Mouse (Mus musculus) hindbrain, embryonic 14.5 days (tissue): ENCODE data around the gene Mef2a. TPM values are rescaled to one million over a fixed set of nuclear protein-coding genes. Genes with fewer than 3 reads are reported as not detected.
"Not testable (repeated sequence)": the region's sequence is repeated elsewhere in the genome, so short reads cannot be mapped to it uniquely, and the experiment has no call there.

ENCODE experiments used
- ATAC-seq: fragments of 200-750 bp; cut with Nextera tagmentation; 2 replicates; pipeline ENCODE4 v1.8.0; 2017; ENCODE audit warnings: moderate number of reproducible peaks, mild to moderate bottlenecking, moderate TSS enrichment, moderate library complexity; ENCODE audit not compliant: low FRiP score
- DNase-seq: peaks from one replicate; pipeline ENCODE4 v3.0.0-alpha.2; 2015; ENCODE audit warnings: low spot score
- H3K27ac ChIP-seq: fragments of 300-500 bp; sonication (generic); 2 replicates; pipeline ENCODE4 v1.5.1; 2014; ENCODE audit warnings: mild to moderate bottlenecking, moderate library complexity
- H3K27me3 ChIP-seq: fragments of 300-500 bp; sonication (generic); 2 replicates; pipeline ENCODE4 v1.6.1; 2014; ENCODE audit warnings: mild to moderate bottlenecking, low read length, mixed read lengths; ENCODE audit not compliant: control insufficient read depth, insufficient read depth
- H3K36me3 ChIP-seq: fragments of 300-500 bp; sonication (generic); replicated peaks from 2 replicates; pipeline ENCODE4 v1.6.1; 2014; ENCODE audit not compliant: control insufficient read depth, insufficient read depth
- H3K4me1 ChIP-seq: fragments of 300-500 bp; sonication (generic); replicated peaks from 2 replicates; pipeline ENCODE4 v1.6.1; 2014; ENCODE audit warnings: antibody characterized with exemption, low read length, mixed read lengths; ENCODE audit not compliant: control insufficient read depth, insufficient read depth
- H3K4me2 ChIP-seq: fragments of 300-500 bp; sonication (generic); replicated peaks from 2 replicates; pipeline ENCODE4 v1.6.1; 2014; ENCODE audit warnings: mild to moderate bottlenecking, moderate library complexity
- H3K4me3 ChIP-seq: fragments of 300-500 bp; sonication (generic); replicated peaks from 2 replicates; pipeline ENCODE4 v1.5.1; 2014; ENCODE audit warnings: mild to moderate bottlenecking, low read length
- H3K9ac ChIP-seq: fragments of 300-500 bp; sonication (generic); 2 replicates; pipeline ENCODE4 v1.6.1; 2014
- H3K9me3 ChIP-seq: fragments of 300-500 bp; sonication (generic); 2 replicates; pipeline ENCODE4 v1.6.1; 2016; ENCODE audit warnings: low read length; ENCODE audit not compliant: control insufficient read depth
- WGBS: fragments of 180-500 bp; shearing (Covaris S2); extraction: QIAGEN DNeasy Blood & Tissue Kit; methylation state at CpG from one replicate; pipeline ENCODE4 v1.1.7; 2014; 5-methylcytosine and 5-hydroxymethylcytosine counted together
- polyA plus RNA-seq: library from polyadenylated mRNA; unstranded; fragments of >200 nt; fragmentation: Nextera tagmentation; extraction: Ambion mirVana; gene quantifications from 2 replicates; pipeline ENCODE4 v1.2.1, GENCODE M21; 2014

Mef2a gene
- polyA plus RNA-seq, 1 experiment from 2014 or later = 44.9 TPM

DNA sequence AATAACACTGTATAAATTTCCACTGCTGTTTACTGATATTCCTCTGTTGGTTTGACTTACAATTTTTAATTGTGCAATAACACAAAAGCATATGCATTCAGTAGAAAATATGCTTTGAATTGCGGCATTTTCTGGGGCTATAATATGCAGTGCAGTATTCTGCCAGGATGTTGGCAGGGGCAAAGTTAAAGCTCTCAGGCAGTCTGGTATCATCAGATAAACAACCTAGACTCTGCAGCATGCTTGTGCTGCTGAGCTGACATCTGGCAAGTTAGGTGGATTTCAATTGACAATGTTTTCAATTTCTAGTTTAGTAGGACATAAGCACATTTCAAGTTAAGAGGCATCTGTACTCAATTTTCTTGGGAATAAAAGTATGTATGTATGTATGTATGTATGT is 81.3 kb downstream of the Mef2a start:
- H3K36me3 ChIP-seq = no peaks in the 10 kb centered on the region
- no peak for ATAC-seq
- no peak for DNase-seq
- H3K27ac ChIP-seq = no peak overlapping the region
- H3K9me3 ChIP-seq = no peaks in the 10 kb centered on the region
- 87% methylated on average over 1 of the region's 1 CpGs for WGBS
- no peak overlapping the region for H3K9ac ChIP-seq
- H3K4me3 ChIP-seq = no peak overlapping the region
- H3K27me3 ChIP-seq = no peaks in the 10 kb centered on the region
- H3K4me1 ChIP-seq = no peaks in the 10 kb centered on the region
- H3K4me2 ChIP-seq = no peak overlapping the region

DNA sequence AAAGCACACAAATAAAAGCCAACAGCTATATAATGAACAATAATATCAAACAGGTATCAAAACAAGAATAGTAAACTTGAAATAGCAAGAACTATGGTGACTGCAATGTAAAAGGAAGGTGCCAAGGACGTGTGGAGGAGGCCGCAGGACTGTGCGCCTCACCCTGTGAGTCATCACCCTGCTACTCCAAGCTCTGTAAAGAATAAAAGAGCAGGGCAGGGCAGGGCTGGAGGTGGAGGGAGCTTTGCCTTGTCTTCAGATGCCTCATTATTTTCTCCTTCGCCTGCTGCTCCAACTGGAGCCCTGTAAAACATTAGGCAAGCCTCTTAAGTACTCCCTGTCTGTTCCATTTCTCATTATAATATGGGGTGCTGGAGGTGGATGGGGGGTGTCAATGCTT is 85.2 kb downstream of the Mef2a start:
- Histone ChIP-seq H3K9me3 (no peaks in the 10 kb centered on the region), H3K4me2 (no peak overlapping the region), H3K27ac (no peak overlapping the region), H3K36me3 (no peaks in the 10 kb centered on the region), H3K9ac (no peak overlapping the region), H3K27me3 (no peaks in the 10 kb centered on the region), H3K4me1 (no peaks in the 10 kb centered on the region), H3K4me3 (no peak overlapping the region)
- 82% methylated on average over 4 of the region's 4 CpGs for WGBS
- no peak for DNase-seq
- no peak for ATAC-seq

- no peaks in the 10 kb centered on the region for H3K9me3 ChIP-seq
- no peak overlapping the region for H3K4me2 ChIP-seq
- WGBS = 95% methylated on average over 6 of the region's 6 CpGs
- no peaks in the 10 kb centered on the region for H3K36me3 ChIP-seq
- no peak overlapping the region for H3K4me3 ChIP-seq
- H3K27ac ChIP-seq = no peak overlapping the region
- no peak for DNase-seq
- no peaks in the 10 kb centered on the region for H3K27me3 ChIP-seq
- no peak for ATAC-seq
- H3K4me1 ChIP-seq = no peaks in the 10 kb centered on the region
- no peak overlapping the region for H3K9ac ChIP-seq
Measured at GRCm38 (mm10) chr7:67283581-67283980, 89.1 kb downstream of the Mef2a start.

GRCm38 (mm10) chr7:67270447-67270846 is 102.2 kb downstream of the Mef2a start:
- DNase-seq, H3K27ac ChIP-seq, H3K9ac ChIP-seq, ATAC-seq, H3K36me3 ChIP-seq, H3K27me3 ChIP-seq, H3K4me2 ChIP-seq, H3K4me1 ChIP-seq, H3K4me3 ChIP-seq, H3K9me3 ChIP-seq: not testable (repeated sequence)
- WGBS = 94% methylated on average over 4 of the region's 4 CpGs

- Histone ChIP-seq H3K36me3 (peaks cover 27% of the 10 kb centered on the region), H3K9me3 (no peaks in the 10 kb centered on the region), H3K27me3 (no peaks in the 10 kb centered on the region), H3K4me2 (no peak overlapping the region), H3K27ac (no peak overlapping the region), H3K4me1 (no peaks in the 10 kb centered on the region), H3K9ac (no peak overlapping the region), H3K4me3 (no peak overlapping the region)
- DNase-seq (peak; percentile 60), ATAC-seq (0 out of 2 replicates have a peak, but pooled peaks have one; percentile 64)
- WGBS = 73% methylated on average over 4 of the region's 4 CpGs
Measured at GRCm38 (mm10) chr7:67259828-67260563, 112.7 kb downstream of the Mef2a start.

GRCm38 (mm10) chr7:67246067-67246466 is 126.6 kb downstream of the Mef2a start:
- DNase-seq = no peak
- Histone ChIP-seq H3K27ac (no peak overlapping the region), H3K4me1 (no peaks in the 10 kb centered on the region), H3K36me3 (0 out of 2 replicates have a peak, but pooled peaks cover 5% of the 10 kb centered on the region), H3K9ac (no peak overlapping the region), H3K4me2 (no peak overlapping the region), H3K27me3 (no peaks in the 10 kb centered on the region), H3K4me3 (no peak overlapping the region), H3K9me3 (no peaks in the 10 kb centered on the region)
- WGBS = 77% methylated on average over 2 of the region's 2 CpGs
- no peak for ATAC-seq

DNA sequence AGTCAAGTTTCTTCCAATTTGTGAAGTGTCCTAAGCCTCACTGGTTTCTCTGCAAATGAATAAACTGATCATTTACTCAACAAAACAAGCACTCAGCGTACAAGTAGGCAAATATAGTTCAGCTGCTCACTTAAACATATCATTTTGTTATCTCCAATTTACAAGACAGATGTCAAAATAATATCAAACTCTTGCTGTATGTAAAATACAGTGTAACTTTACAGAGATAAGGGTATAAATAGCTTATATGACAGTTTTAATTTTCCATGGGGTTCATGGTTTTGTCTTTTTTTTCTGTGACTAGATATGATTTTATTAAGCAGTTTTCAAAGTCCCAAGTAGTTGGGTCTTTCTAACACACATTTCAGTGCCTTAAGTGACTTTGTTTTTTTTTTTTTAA is 127.4 kb downstream of the Mef2a start:
- Histone ChIP-seq H3K27ac (no peak overlapping the region), H3K36me3 (0 out of 2 replicates have a peak, but pooled peaks cover 5% of the 10 kb centered on the region), H3K9ac (no peak overlapping the region), H3K4me2 (no peak overlapping the region), H3K4me1 (no peaks in the 10 kb centered on the region), H3K9me3 (no peaks in the 10 kb centered on the region), H3K4me3 (no peak overlapping the region), H3K27me3 (no peaks in the 10 kb centered on the region)
- no peak for DNase-seq
- WGBS = 96% methylated on average over 1 of the region's 1 CpGs
- ATAC-seq = no peak

DNA sequence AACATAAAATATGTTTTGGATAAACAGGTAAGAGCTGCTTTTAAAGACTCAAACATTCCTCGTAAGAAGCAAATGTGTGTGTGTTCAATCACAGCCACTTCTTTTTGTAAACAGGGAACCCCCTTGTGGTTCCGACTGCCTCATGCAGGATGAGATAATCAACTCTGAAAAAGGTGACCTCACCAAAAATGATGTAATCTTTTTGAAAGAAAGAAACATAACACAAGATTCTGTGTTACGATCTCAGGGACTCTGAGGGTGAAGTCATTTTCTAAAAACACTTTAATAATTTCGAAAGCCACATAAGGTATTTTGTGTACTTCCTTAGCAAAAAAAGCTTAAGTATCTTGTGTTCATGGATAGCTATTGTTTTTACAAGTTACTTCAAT is 128.8 kb downstream of the Mef2a start:
- Histone ChIP-seq H3K36me3 (peaks cover 9% of the 10 kb centered on the region), H3K4me3 (no peak overlapping the region), H3K27ac (no peak overlapping the region), H3K9ac (no peak overlapping the region), H3K4me1 (no peaks in the 10 kb centered on the region), H3K9me3 (no peaks in the 10 kb centered on the region), H3K4me2 (no peak overlapping the region), H3K27me3 (no peaks in the 10 kb centered on the region)
- WGBS = 69% methylated on average over 4 of the region's 4 CpGs
- no peak for DNase-seq
- ATAC-seq = no peak

- H3K27ac ChIP-seq = no peak overlapping the region
- peak; percentile 77 for DNase-seq
- no peak for ATAC-seq
- H3K4me1 ChIP-seq = no peaks in the 10 kb centered on the region
- no peak overlapping the region for H3K4me2 ChIP-seq
- H3K9me3 ChIP-seq = no peaks in the 10 kb centered on the region
- H3K36me3 ChIP-seq = peaks cover 15% of the 10 kb centered on the region
- H3K4me3 ChIP-seq = no peak overlapping the region
- H3K27me3 ChIP-seq = no peaks in the 10 kb centered on the region
- no peak overlapping the region for H3K9ac ChIP-seq
- 51% methylated on average over 2 of the region's 2 CpGs for WGBS
Measured at GRCm38 (mm10) chr7:67243121-67243893, 129.4 kb downstream of the Mef2a start.
